Mouse (Mus musculus): ENCODE measurements around the gene Per2.

GRCm38 (mm10) chr1:91367295-91367694 is 91.8 kb downstream of the Per2 start:
- TF ChIP-seq POLR2A (IDR thresholded peaks at IDR 0.05; ENCODE audit: low read depth, low read length), result no peak
- TF ChIP-seq CTCF (IDR thresholded peaks at IDR 0.05; ENCODE audit: borderline replicate concordance, insufficient read depth, low read length), result no peak

Measured in embryonic fibroblast, embryonic 13.5 days (primary cell).